Mouse (Mus musculus) c-Kit-negative CD71-positive TER-119-positive erythroid progenitor cells, embryonic 14.5 days (primary cell): ENCODE data around the gene Tctn1.

ENCODE experiments used
- DNase-seq: peaks from one replicate; pipeline ENCODE4 v3.0.0-alpha.2; 2013; ENCODE audit warnings: low read depth, low spot score

Tctn1 gene

GRCm38 (mm10) chr5:122263933-122264905 lies at the start of gene Tctn1:
TSS of gene Tctn1 (minus strand) at chr5:122264460.
- DNase-seq, result peak; percentile 88

GRCm38 (mm10) chr5:122312942-122313684 lies 48.9 kb upstream of the Tctn1 start:
- no peak for DNase-seq

GRCm38 (mm10) chr5:122312346-122312745 lies 48.1 kb upstream of the Tctn1 start:
- DNase-seq, result no peak

GRCm38 (mm10) chr5:122311692-122312091 lies 47.4 kb upstream of the Tctn1 start:
- DNase-seq, result no peak

- no peak for DNase-seq
Measured at GRCm38 (mm10) chr5:122310699-122311098, 46.4 kb upstream of the Tctn1 start.

- no peak for DNase-seq
Measured at GRCm38 (mm10) chr5:122306536-122306935, 42.3 kb upstream of the Tctn1 start.

- no peak for DNase-seq
Measured at GRCm38 (mm10) chr5:122305472-122305871, 41.2 kb upstream of the Tctn1 start.

- DNase-seq, result no peak
Measured at GRCm38 (mm10) chr5:122304541-122304940, 40.3 kb upstream of the Tctn1 start.

- no peak for DNase-seq
Measured at GRCm38 (mm10) chr5:122303937-122304336, 39.7 kb upstream of the Tctn1 start.

GRCm38 (mm10) chr5:122302810-122303745 lies 38.8 kb upstream of the Tctn1 start:
- DNase-seq, result no peak

- no peak for DNase-seq
Measured at GRCm38 (mm10) chr5:122300071-122300518, 35.8 kb upstream of the Tctn1 start.

- no peak for DNase-seq
Measured at GRCm38 (mm10) chr5:122295113-122295935, 31.1 kb upstream of the Tctn1 start.

GRCm38 (mm10) chr5:122294219-122294735 lies 30.0 kb upstream of the Tctn1 start:
- DNase-seq, result no peak

- no peak for DNase-seq
Measured at GRCm38 (mm10) chr5:122293131-122293530, 28.9 kb upstream of the Tctn1 start.

GRCm38 (mm10) chr5:122291553-122292339 lies 27.5 kb upstream of the Tctn1 start:
- DNase-seq, result no peak

GRCm38 (mm10) chr5:122291149-122291548 lies 26.9 kb upstream of the Tctn1 start:
- no peak for DNase-seq

- no peak for DNase-seq
Measured at GRCm38 (mm10) chr5:122288147-122288811, 24.0 kb upstream of the Tctn1 start.

GRCm38 (mm10) chr5:122287026-122287425 lies 22.8 kb upstream of the Tctn1 start:
- no peak for DNase-seq

GRCm38 (mm10) chr5:122286191-122286590 lies 21.9 kb upstream of the Tctn1 start:
- no peak for DNase-seq
